25 mouse cellular contexts compared by ENCODE assay signal in the genomic region with DNA sequence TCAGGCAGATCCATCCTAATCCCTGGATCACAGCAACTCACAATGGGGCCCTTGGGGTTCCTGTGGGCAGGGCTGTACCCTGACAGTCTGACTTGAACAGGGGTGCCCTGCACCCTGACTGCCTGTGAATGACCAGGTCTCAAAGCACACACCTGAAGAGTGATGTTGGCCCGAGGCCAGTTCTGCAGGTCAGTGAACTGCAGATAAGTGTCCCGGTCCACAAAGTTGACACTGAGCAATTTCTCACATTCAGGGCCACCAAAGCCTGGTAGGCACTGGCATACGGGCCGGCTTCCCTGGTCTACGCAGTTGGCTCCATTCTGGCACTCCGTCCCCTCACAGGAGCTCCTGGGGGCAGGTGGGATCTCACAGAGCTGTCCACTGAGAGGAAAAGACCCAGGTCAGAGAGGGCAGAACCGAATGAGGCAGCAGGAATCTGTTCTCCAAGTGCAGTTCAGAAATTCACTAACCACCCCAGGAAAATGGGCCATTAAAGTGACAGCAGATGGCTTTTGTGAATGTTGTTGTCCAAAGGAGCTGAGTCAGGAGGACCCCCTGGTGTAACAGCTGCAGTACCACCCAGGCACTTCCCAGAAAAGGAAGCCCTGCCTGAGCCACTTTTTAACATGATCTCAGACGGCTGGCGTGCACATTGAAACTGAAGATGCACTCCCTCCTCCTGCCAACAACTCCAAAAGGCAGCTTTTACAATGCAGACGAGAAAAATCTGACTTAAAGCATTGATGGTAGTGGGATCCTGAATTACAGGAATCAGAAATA. TPM values are rescaled to one million over a fixed set of nuclear protein-coding genes. Genes with fewer than 3 reads are reported as not detected.
A peak's percentile ranks its signal among the peaks of the same experiment; 100 is the strongest.
DNase-seq lines count a peak whose midpoint lies in the region; ATAC-seq and TF ChIP-seq lines count a peak whose summit lies in the region.
"Had no signal": no experiment of that assay in that cellular context is flagged by ENCODE, and none has a peak within 500 bp of the region (broad histone marks: within the 10 kb centered on the region; RNA-seq: fewer than 3 reads in every experiment).

No protein-coding gene starts in this region.

- H3K9ac ChIP-seq in embryonic facial prominence, embryonic 14.5 days (ENCODE audit: low read depth, low read length), result no peak overlapping the region
- no peak overlapping the region for H3K9ac ChIP-seq in intestine, postnatal 0 days (ENCODE audit: low read depth, low read length)
- no peak overlapping the region for H3K9ac ChIP-seq in intestine, embryonic 16.5 days (ENCODE audit: low read depth, low read length)
- no peak overlapping the region for H3K9ac ChIP-seq in lung, postnatal 0 days (replicated peaks; ENCODE audit: low read depth)
- H3K9ac ChIP-seq: hindbrain, embryonic 15.5 days; intestine, embryonic 15.5 days; kidney, embryonic 15.5 days; limb, embryonic 12.5 days had no signal

- 67% methylated on average over 10 of the region's 10 CpGs for WGBS in embryonic facial prominence, embryonic 14.5 days
- WGBS in embryonic facial prominence, embryonic 10.5 days, result 78% methylated on average over 10 of the region's 10 CpGs
- 72% methylated on average over 10 of the region's 10 CpGs for WGBS in intestine, postnatal 0 days
- WGBS in intestine, embryonic 16.5 days, result 77% methylated on average over 10 of the region's 10 CpGs
- WGBS in lung, postnatal 0 days, result 67% methylated on average over 10 of the region's 10 CpGs
- 87% methylated on average over 10 of the region's 10 CpGs for WGBS in midbrain, embryonic 10.5 days

- no peak overlapping the region for H3K27ac ChIP-seq in embryonic facial prominence, embryonic 14.5 days (replicated peaks; ENCODE audit: low read depth, low read length)
- no peak overlapping the region for H3K27ac ChIP-seq in embryonic facial prominence, embryonic 10.5 days (replicated peaks)
- no peak overlapping the region; the same call in 1 of the 2 replicates for H3K27ac ChIP-seq in intestine, postnatal 0 days (ENCODE audit: low read depth, low read length)
- no peak overlapping the region for H3K27ac ChIP-seq in intestine, embryonic 16.5 days (ENCODE audit: low read length)
- no peak overlapping the region for H3K27ac ChIP-seq in lung, postnatal 0 days (ENCODE audit: low read length)
- H3K27ac ChIP-seq in midbrain, embryonic 10.5 days (replicated peaks), result no peak overlapping the region
- H3K27ac ChIP-seq: hindbrain, embryonic 15.5 days; intestine, embryonic 15.5 days; kidney, embryonic 15.5 days; limb, embryonic 12.5 days had no signal

- H3K4me1 ChIP-seq in embryonic facial prominence, embryonic 14.5 days (ENCODE audit: control insufficient read depth, insufficient read depth, low read length), result no peaks in the 10 kb centered on the region
- H3K4me1 ChIP-seq in embryonic facial prominence, embryonic 10.5 days, result 0 out of 2 replicates have a peak, but pooled peaks cover under 1% of the 10 kb centered on the region
- H3K4me1 ChIP-seq in intestine, postnatal 0 days (replicated peaks; ENCODE audit: control insufficient read depth, insufficient read depth, low read length), result 0 out of 2 replicates have a peak, but pooled peaks cover 4% of the 10 kb centered on the region
- H3K4me1 ChIP-seq in intestine, embryonic 16.5 days (ENCODE audit: control insufficient read depth, insufficient read depth, low read length), result 0 out of 2 replicates have a peak, but pooled peaks cover 4% of the 10 kb centered on the region
- no peaks in the 10 kb centered on the region for H3K4me1 ChIP-seq in lung, postnatal 0 days (ENCODE audit: insufficient read depth, low read depth, low read length)
- H3K4me1 ChIP-seq in midbrain, embryonic 10.5 days, result no peaks in the 10 kb centered on the region
- H3K4me1 ChIP-seq: hindbrain, embryonic 15.5 days; intestine, embryonic 15.5 days; kidney, embryonic 15.5 days; limb, embryonic 12.5 days had no signal

- no peak for TF ChIP-seq CTCF in intestine, postnatal 0 days (IDR thresholded peaks at IDR 0.05; ENCODE audit: low read depth)
- TF ChIP-seq CTCF in lung, postnatal 0 days (IDR thresholded peaks at IDR 0.05), result no peak

- no peak for ATAC-seq in embryonic facial prominence, embryonic 14.5 days (ENCODE audit: low read depth)
- ATAC-seq in intestine, postnatal 0 days, result peak; percentile 31; the same call in 1 of the 2 replicates
- no peak for ATAC-seq in intestine, embryonic 16.5 days
- peak; percentile 17; the same call in 1 of the 2 replicates for ATAC-seq in lung, postnatal 0 days
- ATAC-seq: CD4-positive, CD25-positive, alpha-beta regulatory T cell, adult 4 months; intestine, embryonic 15.5 days; midbrain, embryonic 16.5 days had no signal

- H3K36me3 ChIP-seq in embryonic facial prominence, embryonic 14.5 days (ENCODE audit: control insufficient read depth, insufficient read depth, low read length), result no peaks in the 10 kb centered on the region
- peaks cover 5% of the 10 kb centered on the region; the same call in 1 of the 2 replicates for H3K36me3 ChIP-seq in embryonic facial prominence, embryonic 10.5 days (replicated peaks)
- no peaks in the 10 kb centered on the region for H3K36me3 ChIP-seq in intestine, postnatal 0 days (ENCODE audit: control insufficient read depth, insufficient read depth)
- no peaks in the 10 kb centered on the region for H3K36me3 ChIP-seq in intestine, embryonic 16.5 days (ENCODE audit: control insufficient read depth, insufficient read depth, low read length)
- no peaks in the 10 kb centered on the region for H3K36me3 ChIP-seq in lung, postnatal 0 days (ENCODE audit: insufficient read depth, low read length)
- H3K36me3 ChIP-seq in midbrain, embryonic 10.5 days, result peaks cover 52% of the 10 kb centered on the region
- H3K36me3 ChIP-seq: G1E; intestine, embryonic 15.5 days; kidney, embryonic 15.5 days; limb, embryonic 12.5 days had no signal

- TF ChIP-seq EP300 in lung, postnatal 0 days (IDR thresholded peaks at IDR 0.05), result no peak

- H3K4me2 ChIP-seq in embryonic facial prominence, embryonic 14.5 days (ENCODE audit: low read depth, low read length), result no peak overlapping the region
- H3K4me2 ChIP-seq in intestine, postnatal 0 days (replicated peaks; ENCODE audit: low read depth), result no peak overlapping the region
- no peak overlapping the region for H3K4me2 ChIP-seq in intestine, embryonic 16.5 days (ENCODE audit: low read depth, low read length)
- H3K4me2 ChIP-seq in lung, postnatal 0 days (replicated peaks; ENCODE audit: low read depth, low read length), result no peak overlapping the region
- H3K4me2 ChIP-seq: hindbrain, embryonic 15.5 days; intestine, embryonic 15.5 days; kidney, embryonic 15.5 days; limb, embryonic 12.5 days had no signal

- H3K27me3 ChIP-seq in embryonic facial prominence, embryonic 14.5 days (replicated peaks; ENCODE audit: control insufficient read depth, insufficient read depth, low read length), result no peaks in the 10 kb centered on the region
- H3K27me3 ChIP-seq in embryonic facial prominence, embryonic 10.5 days (replicated peaks; ENCODE audit: low read depth, poor library complexity, severe bottlenecking), result peaks cover 37% of the 10 kb centered on the region
- no peaks in the 10 kb centered on the region for H3K27me3 ChIP-seq in intestine, postnatal 0 days (replicated peaks; ENCODE audit: control insufficient read depth, insufficient read depth, low read length)
- no peaks in the 10 kb centered on the region for H3K27me3 ChIP-seq in intestine, embryonic 16.5 days (replicated peaks; ENCODE audit: control insufficient read depth, insufficient read depth, low read length)
- H3K27me3 ChIP-seq in lung, postnatal 0 days (replicated peaks; ENCODE audit: insufficient read depth, low read length), result no peaks in the 10 kb centered on the region
- H3K27me3 ChIP-seq in midbrain, embryonic 10.5 days (ENCODE audit: low read depth, poor library complexity, severe bottlenecking), result peaks cover 5% of the 10 kb centered on the region
- H3K27me3 ChIP-seq: hindbrain, embryonic 15.5 days; intestine, embryonic 15.5 days; kidney, embryonic 15.5 days; limb, embryonic 12.5 days had no signal

- no peaks in the 10 kb centered on the region for H3K9me3 ChIP-seq in embryonic facial prominence, embryonic 14.5 days (ENCODE audit: control insufficient read depth, low read length)
- peaks cover 9% of the 10 kb centered on the region for H3K9me3 ChIP-seq in embryonic facial prominence, embryonic 10.5 days
- no peaks in the 10 kb centered on the region for H3K9me3 ChIP-seq in intestine, postnatal 0 days (ENCODE audit: control insufficient read depth)
- no peaks in the 10 kb centered on the region for H3K9me3 ChIP-seq in intestine, embryonic 16.5 days (ENCODE audit: control insufficient read depth, low read length)
- H3K9me3 ChIP-seq in lung, postnatal 0 days (ENCODE audit: low read length), result no peaks in the 10 kb centered on the region
- no peaks in the 10 kb centered on the region for H3K9me3 ChIP-seq in midbrain, embryonic 10.5 days (replicated peaks)
- H3K9me3 ChIP-seq: hindbrain, embryonic 15.5 days; intestine, embryonic 15.5 days; kidney, embryonic 15.5 days had no signal

- no peak overlapping the region for H3K4me3 ChIP-seq in embryonic facial prominence, embryonic 14.5 days (ENCODE audit: low read depth, low read length)
- no peak overlapping the region for H3K4me3 ChIP-seq in embryonic facial prominence, embryonic 10.5 days
- no peak overlapping the region for H3K4me3 ChIP-seq in intestine, postnatal 0 days (ENCODE audit: low read depth, low read length)
- H3K4me3 ChIP-seq in intestine, embryonic 16.5 days (ENCODE audit: low read length), result no peak overlapping the region
- H3K4me3 ChIP-seq in lung, postnatal 0 days (ENCODE audit: low read depth, low read length), result no peak overlapping the region
- no peak overlapping the region for H3K4me3 ChIP-seq in midbrain, embryonic 10.5 days
- H3K4me3 ChIP-seq: hindbrain, embryonic 15.5 days; intestine, embryonic 15.5 days; kidney, embryonic 15.5 days; limb, embryonic 12.5 days had no signal

- DNase-seq in embryonic facial prominence, embryonic 14.5 days (ENCODE audit: low spot score), result peak; percentile 53
- no peak for DNase-seq in embryonic facial prominence, embryonic 10.5 days (ENCODE audit: low spot score)
- DNase-seq in lung, postnatal 0 days (ENCODE audit: low spot score), result no peak
- no peak for DNase-seq in lung, postnatal 10 days
- peak; percentile 50 for DNase-seq in telencephalon, adult 2 months (ENCODE audit: low read depth, low spot score)
- no peak for DNase-seq in midbrain, embryonic 10.5 days (ENCODE audit: low spot score)
- DNase-seq: adrenal gland, postnatal 25 days; cerebellum, adult 11-12 months; cerebellum, postnatal 14 days; embryo, embryonic 11 days; heart, adult 18-20 months; heart, postnatal 4 days; kidney, postnatal 4 days; lung, adult 18-20 months; lung, postnatal 36 days; thymus, adult 18-20 months had no signal

RNA-seq across cellular contexts. Expression of gene Gm340, which starts 24.2 kb away (rescaled TPM):
- 3.5 and 3.8 TPM in 2 replicates for polyA plus RNA-seq in embryonic facial prominence, embryonic 14.5 days (2014; fragmentation: Nextera tagmentation; extraction: Ambion mirVana)
- 3.2 and 3.6 TPM in 2 replicates for polyA plus RNA-seq in embryonic facial prominence, embryonic 10.5 days (2016; fragmentation: Nextera tagmentation; extraction: Ambion mirVana)
- 0.80 and 0.93 TPM in 2 replicates for polyA plus RNA-seq in intestine, postnatal 0 days (2015; fragmentation: Nextera tagmentation; extraction: Ambion mirVana)
- 1.9 TPM in 2 replicates for polyA plus RNA-seq in intestine, embryonic 16.5 days (2015; fragmentation: Nextera tagmentation; extraction: Ambion mirVana)
- polyA plus RNA-seq in lung, postnatal 0 days (2015; fragmentation: Nextera tagmentation; extraction: Ambion mirVana), result 1.2 and 1.3 TPM in 2 replicates
- 2.4 and 2.8 TPM in 2 replicates for polyA plus RNA-seq in midbrain, embryonic 10.5 days (2016; fragmentation: Nextera tagmentation; extraction: Ambion mirVana)

Comparison
In these comparisons a context has a peak if more than half of its experiments do, and no peak if none do; other contexts are left out.
1. ATAC-seq: peak in intestine, postnatal 0 days (single experiment) and lung, postnatal 0 days (single experiment); none in embryonic facial prominence, embryonic 14.5 days (single experiment) and intestine, embryonic 16.5 days (single experiment).
2. DNase-seq: peak in embryonic facial prominence, embryonic 14.5 days (single experiment) and telencephalon, adult 2 months (single experiment); none in embryonic facial prominence, embryonic 10.5 days (single experiment), lung, postnatal 0 days (single experiment), lung, postnatal 10 days (single experiment) and midbrain, embryonic 10.5 days (single experiment).